Mouse (Mus musculus): ENCODE measurements around the gene Tmem38a.
A peak's percentile ranks its signal among the peaks of the same experiment; 100 is the strongest.

The Tmem38a gene

GRCm38 (mm10) chr8:72584390-72584789, 12.5 kb downstream of the Tmem38a start:
- no peak for DNase-seq (ENCODE audit: low spot score in 2 of 2)

GRCm38 (mm10) chr8:72587806-72588205, 16.0 kb downstream of the Tmem38a start:
- DNase-seq (ENCODE audit: low spot score in 2 of 2): no peak

GRCm38 (mm10) chr8:72588865-72589264, 17.0 kb downstream of the Tmem38a start:
- DNase-seq (ENCODE audit: low spot score in 2 of 2): no peak

GRCm38 (mm10) chr8:72589286-72589685, 17.4 kb downstream of the Tmem38a start:
- no peak for DNase-seq (ENCODE audit: low spot score in 2 of 2)

DNA sequence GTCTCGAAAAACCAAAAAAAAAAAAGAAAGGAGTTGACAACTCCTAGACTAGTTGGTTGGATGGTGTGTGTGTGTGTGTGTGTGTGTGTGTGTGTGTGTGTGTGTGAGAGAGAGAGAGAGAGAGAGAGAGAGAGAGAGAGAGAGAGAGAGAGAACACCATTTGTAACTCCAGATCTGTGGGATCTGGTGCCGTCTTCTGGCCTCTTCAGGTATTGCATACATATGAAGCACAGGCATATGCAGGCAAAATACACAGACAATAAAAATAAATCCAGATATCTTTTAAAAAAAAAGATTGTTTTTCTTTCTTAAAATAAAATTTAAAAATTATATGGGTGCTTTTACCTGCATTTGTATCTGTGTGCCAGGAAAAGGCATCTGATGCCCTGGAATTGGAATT, 18.3 kb downstream of the Tmem38a start:
- peak in 1 of 2 experiments; percentile 13 for DNase-seq (ENCODE audit: low spot score in 2 of 2)

All from thymus, postnatal 10 days (tissue).